ENCODE assay signal across 16 mouse cellular contexts in genomic region chr10:108601672-108602412, GRCm38 (mm10).
DNase-seq lines count a peak whose midpoint lies in the region; ATAC-seq and TF ChIP-seq lines count a peak whose summit lies in the region.
"Had no signal": no experiment of that assay in that cellular context is flagged by ENCODE, and none has a peak within 500 bp of the region (broad histone marks: within the 10 kb centered on the region; RNA-seq: fewer than 3 reads in every experiment).

No protein-coding gene starts in this region.

- peaks cover 5% of the 10 kb centered on the region; the same call in 1 of the 2 replicates for H3K36me3 ChIP-seq in heart, embryonic 12.5 days
- no peaks in the 10 kb centered on the region; the same call in 1 of the 2 replicates for H3K36me3 ChIP-seq in midbrain, embryonic 16.5 days (ENCODE audit: control insufficient read depth, insufficient read depth, low read length)
- no peaks in the 10 kb centered on the region; the same call in 1 of the 2 replicates for H3K36me3 ChIP-seq in midbrain, postnatal 0 days (ENCODE audit: insufficient read depth, low read length)
- H3K36me3 ChIP-seq in heart, embryonic 13.5 days, result peaks cover 4% of the 10 kb centered on the region; the same call in 1 of the 2 replicates
- H3K36me3 ChIP-seq in liver, embryonic 16.5 days (ENCODE audit: control insufficient read depth, insufficient read depth), result no peaks in the 10 kb centered on the region
- H3K36me3 ChIP-seq: limb, embryonic 12.5 days; stomach, embryonic 15.5 days had no signal

- no peak overlapping the region for H3K4me3 ChIP-seq in heart, embryonic 12.5 days
- no peak overlapping the region for H3K4me3 ChIP-seq in midbrain, embryonic 16.5 days (ENCODE audit: low read depth, low read length)
- H3K4me3 ChIP-seq in midbrain, postnatal 0 days (ENCODE audit: low read depth, low read length), result no peak overlapping the region
- 0 out of 2 replicates have a peak overlapping the region, but pooled peaks have one; percentile 1 for H3K4me3 ChIP-seq in heart, embryonic 13.5 days
- no peak overlapping the region for H3K4me3 ChIP-seq in liver, embryonic 16.5 days (ENCODE audit: low read depth, low read length)
- H3K4me3 ChIP-seq: limb, embryonic 12.5 days; myocyte; stomach, embryonic 15.5 days had no signal

- H3K4me2 ChIP-seq in heart, embryonic 12.5 days, result peak overlapping the region; percentile 54
- no peak overlapping the region for H3K4me2 ChIP-seq in midbrain, embryonic 16.5 days (ENCODE audit: low read length)
- no peak overlapping the region for H3K4me2 ChIP-seq in midbrain, postnatal 0 days (ENCODE audit: low read depth, low read length, poor library complexity, severe bottlenecking)
- H3K4me2 ChIP-seq in heart, embryonic 13.5 days, result peak overlapping the region; percentile 52
- no peak overlapping the region for H3K4me2 ChIP-seq in liver, embryonic 16.5 days (ENCODE audit: low read depth, low read length)
- H3K4me2 ChIP-seq: limb, embryonic 12.5 days; stomach, embryonic 15.5 days had no signal

- no peaks in the 10 kb centered on the region for H3K27me3 ChIP-seq in heart, embryonic 12.5 days (replicated peaks)
- H3K27me3 ChIP-seq in midbrain, embryonic 16.5 days (ENCODE audit: control insufficient read depth, insufficient read depth, low read depth, low read length), result no peaks in the 10 kb centered on the region
- H3K27me3 ChIP-seq in midbrain, postnatal 0 days (ENCODE audit: insufficient read depth, low read length), result no peaks in the 10 kb centered on the region
- no peaks in the 10 kb centered on the region for H3K27me3 ChIP-seq in heart, embryonic 13.5 days (replicated peaks)
- no peaks in the 10 kb centered on the region for H3K27me3 ChIP-seq in liver, embryonic 16.5 days (ENCODE audit: control insufficient read depth, insufficient read depth, low read depth, low read length)
- H3K27me3 ChIP-seq: limb, embryonic 12.5 days; stomach, embryonic 15.5 days had no signal

- peaks cover 21% of the 10 kb centered on the region for H3K4me1 ChIP-seq in heart, embryonic 12.5 days (replicated peaks)
- H3K4me1 ChIP-seq in midbrain, embryonic 16.5 days (ENCODE audit: control insufficient read depth, insufficient read depth, low read length), result 0 out of 2 replicates have a peak, but pooled peaks cover 2% of the 10 kb centered on the region
- H3K4me1 ChIP-seq in midbrain, postnatal 0 days (ENCODE audit: insufficient read depth, low read length), result no peaks in the 10 kb centered on the region
- peaks cover 22% of the 10 kb centered on the region for H3K4me1 ChIP-seq in heart, embryonic 13.5 days
- H3K4me1 ChIP-seq in liver, embryonic 16.5 days (ENCODE audit: control insufficient read depth, low read depth, low read length), result no peaks in the 10 kb centered on the region; the same call in 1 of the 2 replicates
- H3K4me1 ChIP-seq: stomach, embryonic 15.5 days had no signal

- peaks cover 8% of the 10 kb centered on the region for H3K9me3 ChIP-seq in heart, embryonic 12.5 days (replicated peaks)
- H3K9me3 ChIP-seq in midbrain, embryonic 16.5 days (replicated peaks; ENCODE audit: control insufficient read depth, low read length, poor library complexity, severe bottlenecking), result no peaks in the 10 kb centered on the region; the same call in 1 of the 2 replicates
- no peaks in the 10 kb centered on the region for H3K9me3 ChIP-seq in midbrain, postnatal 0 days (ENCODE audit: low read length)
- H3K9me3 ChIP-seq in heart, embryonic 13.5 days, result peaks cover 10% of the 10 kb centered on the region
- peaks cover 5% of the 10 kb centered on the region; the same call in 1 of the 2 replicates for H3K9me3 ChIP-seq in liver, embryonic 16.5 days (replicated peaks; ENCODE audit: control insufficient read depth, low read length)
- H3K9me3 ChIP-seq: stomach, embryonic 15.5 days had no signal

- no peak for DNase-seq in heart, postnatal 14 days
- no peak for DNase-seq in midbrain, postnatal 0 days (ENCODE audit: low spot score)
- DNase-seq in ovary, postnatal 36 days (ENCODE audit: low spot score), result no peak
- DNase-seq: cerebellum, adult 2 months; lung, postnatal 10 days; thymus, postnatal 14 days had no signal

- peak; percentile 75; the same call in 1 of the 2 replicates for ATAC-seq in heart, embryonic 12.5 days (ENCODE audit: insufficient number of reproducible peaks, low FRiP score)
- peak; percentile 23; the same call in 1 of the 2 replicates for ATAC-seq in midbrain, embryonic 16.5 days
- no peak for ATAC-seq in midbrain, postnatal 0 days (ENCODE audit: low FRiP score)
- ATAC-seq in heart, embryonic 13.5 days (ENCODE audit: extremely low read depth, insufficient number of reproducible peaks, low FRiP score, low TSS enrichment), result no peak
- ATAC-seq in liver, embryonic 16.5 days (ENCODE audit: low read depth), result peak; percentile 53
- ATAC-seq: activated CD4-positive, CD25-positive, alpha-beta regulatory T cell, adult 4 months; CD4-positive, CD25-positive, alpha-beta regulatory T cell, adult 4 months had no signal

- H3K9ac ChIP-seq in heart, embryonic 12.5 days, result 0 out of 2 replicates have a peak overlapping the region, but pooled peaks have one; percentile 30
- H3K9ac ChIP-seq in midbrain, embryonic 16.5 days (ENCODE audit: low read depth, low read length), result no peak overlapping the region
- H3K9ac ChIP-seq in midbrain, postnatal 0 days (replicated peaks; ENCODE audit: low read length, poor library complexity, severe bottlenecking), result no peak overlapping the region
- no peak overlapping the region for H3K9ac ChIP-seq in heart, embryonic 13.5 days
- no peak overlapping the region for H3K9ac ChIP-seq in liver, embryonic 16.5 days (ENCODE audit: low read depth, low read length)
- H3K9ac ChIP-seq: limb, embryonic 12.5 days; stomach, embryonic 15.5 days had no signal

- intact Hi-C loops in heart, postnatal 14 days (cut with DNase I), result no loop called here

- peak overlapping the region; percentile 47 for H3K27ac ChIP-seq in heart, embryonic 12.5 days (ENCODE audit: poor library complexity, severe bottlenecking)
- H3K27ac ChIP-seq in midbrain, embryonic 16.5 days (ENCODE audit: low read length), result no peak overlapping the region
- H3K27ac ChIP-seq in midbrain, postnatal 0 days (ENCODE audit: low read depth, low read length), result no peak overlapping the region
- H3K27ac ChIP-seq in heart, embryonic 13.5 days (replicated peaks), result peak overlapping the region; percentile 56
- H3K27ac ChIP-seq in liver, embryonic 16.5 days (ENCODE audit: low read length), result no peak overlapping the region
- H3K27ac ChIP-seq: kidney, postnatal 0 days; limb, embryonic 12.5 days; stomach, embryonic 15.5 days had no signal

- WGBS in heart, embryonic 12.5 days, result 26% methylated on average over 8 of the region's 8 CpGs
- WGBS in midbrain, embryonic 16.5 days, result 84% methylated on average over 8 of the region's 8 CpGs
- WGBS in midbrain, postnatal 0 days, result 85% methylated on average over 8 of the region's 8 CpGs
- WGBS in heart, embryonic 13.5 days, result 24% methylated on average over 8 of the region's 8 CpGs
- WGBS in liver, embryonic 16.5 days (ENCODE audit: insufficient replicate concordance), result 46% methylated on average over 8 of the region's 8 CpGs

- TF ChIP-seq CTCF in midbrain, postnatal 0 days (IDR thresholded peaks at IDR 0.05), result no peak

Comparison
In these comparisons a context has a peak if more than half of its experiments do, and no peak if none do; other contexts are left out.
1. ATAC-seq: peak in heart, embryonic 12.5 days (single experiment), midbrain, embryonic 16.5 days (single experiment) and liver, embryonic 16.5 days (single experiment); none in midbrain, postnatal 0 days (single experiment) and heart, embryonic 13.5 days (single experiment).
2. H3K27ac ChIP-seq: peak in heart, embryonic 12.5 days (single experiment) and heart, embryonic 13.5 days (single experiment); none in midbrain, embryonic 16.5 days (single experiment), midbrain, postnatal 0 days (single experiment) and liver, embryonic 16.5 days (single experiment).
3. H3K4me2 ChIP-seq: peak in heart, embryonic 12.5 days (single experiment) and heart, embryonic 13.5 days (single experiment); none in midbrain, embryonic 16.5 days (single experiment), midbrain, postnatal 0 days (single experiment) and liver, embryonic 16.5 days (single experiment).